Mouse (Mus musculus): ENCODE results near the gene Atp6v1c2.

Gene Atp6v1c2

DNA sequence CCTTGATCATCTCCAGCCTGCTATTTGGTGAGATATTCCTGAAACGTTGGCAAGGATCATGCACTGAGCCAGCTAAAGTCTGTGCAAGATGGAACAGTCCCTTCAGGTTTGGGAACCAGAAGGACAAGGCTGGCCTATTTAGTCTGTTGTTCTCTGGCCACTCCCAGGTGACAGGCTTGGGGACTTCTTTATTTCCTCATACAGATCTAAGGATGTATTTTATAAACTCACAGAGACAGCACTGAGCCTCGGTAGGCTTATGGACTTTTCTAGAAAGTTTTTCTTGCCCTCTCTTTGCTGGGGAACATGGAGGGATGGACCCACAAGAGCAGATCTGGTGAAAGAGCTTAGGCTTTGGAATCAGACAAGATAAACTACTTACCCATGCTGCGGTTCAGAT is at the start of gene Atp6v1c2:
Gene Atp6v1c2 (minus strand): TSS at position 101 of the 400 bp plus-strand sequence.
- DNase-seq (ENCODE audit: low spot score) = no peak

DNA sequence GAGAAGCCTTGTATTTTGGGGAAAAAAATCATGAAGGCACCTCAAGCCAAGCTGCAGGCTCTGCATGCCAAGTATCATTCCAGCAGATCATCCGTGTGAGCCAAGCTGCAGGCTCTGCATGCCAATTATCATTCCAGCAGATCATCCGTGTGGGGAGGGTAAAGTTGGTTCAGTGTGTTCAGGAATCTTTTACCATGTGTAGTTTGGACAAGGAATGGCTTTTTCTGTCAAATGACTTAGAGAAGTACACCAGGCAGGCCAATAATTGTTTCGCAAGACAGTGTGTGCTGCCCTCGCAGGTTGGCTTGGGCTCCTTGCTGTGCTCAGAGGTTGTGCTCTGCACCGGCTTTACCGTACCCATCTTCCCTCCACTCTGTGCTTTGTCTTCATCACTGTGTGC is 47.4 kb upstream of the Atp6v1c2 start:
- DNase-seq (ENCODE audit: low spot score) = no peak

GRCm38 (mm10) chr12:17375243-17375642 is 46.1 kb upstream of the Atp6v1c2 start:
- no peak for DNase-seq (ENCODE audit: low spot score)

DNA sequence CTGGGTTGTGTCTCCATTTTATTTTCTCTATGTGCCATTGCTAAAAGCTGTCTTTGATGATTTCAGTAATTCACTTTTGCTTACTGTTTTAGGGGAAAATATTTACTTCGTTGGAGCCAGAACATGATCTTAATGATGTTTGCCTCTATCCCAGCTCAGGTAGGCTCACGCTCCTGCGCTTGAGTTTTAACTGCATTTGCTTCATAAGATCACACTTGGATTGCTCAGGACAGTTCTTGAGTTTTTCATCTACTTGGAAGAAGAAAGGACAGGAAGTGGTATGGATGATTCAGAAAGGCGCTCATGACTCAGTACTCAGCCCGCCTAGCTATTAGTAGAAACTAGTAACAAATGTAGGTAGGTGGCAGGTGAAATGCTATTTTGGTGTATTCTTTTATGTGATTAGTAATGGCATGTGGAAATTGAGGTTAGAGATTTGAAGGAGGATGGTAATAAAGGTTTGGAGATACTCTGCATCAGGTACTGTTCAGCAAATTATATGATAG is 44.4 kb upstream of the Atp6v1c2 start:
- no peak for DNase-seq (ENCODE audit: low spot score)

GRCm38 (mm10) chr12:17372696-17373095 is 43.5 kb upstream of the Atp6v1c2 start:
- DNase-seq (ENCODE audit: low spot score) = no peak

GRCm38 (mm10) chr12:17371589-17372235 is 42.6 kb upstream of the Atp6v1c2 start:
- no peak for DNase-seq (ENCODE audit: low spot score)

- DNase-seq (ENCODE audit: low spot score) = no peak
Observed at GRCm38 (mm10) chr12:17369551-17370325, 40.6 kb upstream of the Atp6v1c2 start.

DNA sequence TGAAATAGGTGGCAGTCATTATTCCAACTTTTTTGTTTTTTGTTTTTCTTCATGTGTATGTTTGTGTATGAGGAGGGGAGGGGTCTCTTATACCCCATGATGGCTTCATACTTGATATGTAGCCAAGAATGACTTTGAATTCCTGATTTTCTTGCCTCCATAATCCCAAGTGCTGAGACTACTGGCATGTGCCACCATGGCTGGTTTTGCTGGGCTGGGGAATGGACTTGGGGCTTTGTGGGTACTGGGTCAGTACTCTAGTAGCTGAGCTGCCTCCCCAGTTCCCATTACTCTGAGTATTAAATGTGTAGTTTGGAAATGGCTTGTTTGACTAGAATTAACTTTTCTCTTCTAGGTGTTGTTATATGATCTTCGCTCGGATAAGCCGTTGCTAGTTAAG is 40.0 kb upstream of the Atp6v1c2 start:
- DNase-seq (ENCODE audit: low spot score) = no peak

DNA sequence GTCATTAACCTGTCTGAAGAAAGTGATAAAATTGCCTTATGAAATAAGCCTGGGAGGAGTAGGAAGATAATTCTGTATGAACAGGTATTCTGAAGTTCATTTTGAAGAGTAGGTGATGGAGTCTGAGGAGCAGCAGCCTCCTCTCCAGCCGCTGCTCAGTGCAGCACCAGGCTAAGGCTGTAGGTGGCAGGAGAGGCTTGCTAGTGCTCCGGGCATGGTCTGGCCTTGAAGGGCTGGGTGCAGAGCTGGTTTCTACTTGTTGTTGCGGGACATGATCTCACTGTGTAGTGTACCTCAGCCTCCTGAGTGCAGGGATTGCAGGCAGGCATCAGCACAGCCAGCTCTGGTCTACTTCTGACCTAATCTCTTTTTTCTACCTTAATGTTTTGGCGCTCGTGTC is 37.8 kb upstream of the Atp6v1c2 start:
- peak; percentile 56 for DNase-seq (ENCODE audit: low spot score)

- DNase-seq (ENCODE audit: low spot score) = no peak
Observed at GRCm38 (mm10) chr12:17362316-17362715, 33.2 kb upstream of the Atp6v1c2 start.

GRCm38 (mm10) chr12:17360650-17361049 is 31.5 kb upstream of the Atp6v1c2 start:
- no peak for DNase-seq (ENCODE audit: low spot score)

GRCm38 (mm10) chr12:17360104-17360503 is 30.9 kb upstream of the Atp6v1c2 start:
- DNase-seq (ENCODE audit: low spot score) = no peak

DNA sequence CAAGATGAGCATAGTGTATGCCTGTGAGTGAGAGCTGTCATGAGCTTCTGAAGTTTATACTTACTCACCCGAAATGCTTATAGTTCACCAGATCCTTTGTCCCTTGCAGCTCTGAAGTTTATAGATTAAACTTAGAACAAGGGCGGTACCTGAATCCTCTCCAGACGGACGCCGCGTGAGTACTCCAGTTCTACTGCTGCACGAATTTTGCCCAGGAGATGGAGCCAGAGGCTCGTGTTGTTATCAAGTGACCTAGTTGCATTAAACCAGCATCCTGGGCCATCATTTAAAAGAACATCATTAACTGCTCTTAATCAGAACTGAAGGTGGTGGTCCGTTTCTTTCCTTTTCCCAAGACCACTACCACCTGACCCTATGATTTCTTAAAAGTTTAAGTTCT is 29.8 kb upstream of the Atp6v1c2 start:
- DNase-seq (ENCODE audit: low spot score) = peak; percentile 8

DNA sequence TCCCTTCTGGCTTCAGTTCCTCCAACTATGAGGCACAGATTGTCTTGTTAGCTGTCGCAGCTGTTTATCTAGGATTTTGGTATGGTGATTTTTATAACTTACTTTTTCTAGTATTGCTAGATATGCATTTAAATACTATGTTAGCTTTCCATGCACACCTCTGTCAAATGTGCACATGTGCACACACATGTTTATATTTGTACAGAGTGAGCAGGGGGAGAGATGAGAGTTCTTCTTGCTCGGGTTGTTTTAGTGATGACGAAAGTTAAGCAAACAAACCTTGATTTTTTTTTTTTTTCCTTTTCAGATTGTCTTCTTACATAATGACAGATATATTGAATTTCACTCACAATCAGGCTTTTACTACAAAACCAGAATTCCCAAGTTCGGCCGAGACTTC is 28.6 kb upstream of the Atp6v1c2 start:
- no peak for DNase-seq (ENCODE audit: low spot score)

GRCm38 (mm10) chr12:17356853-17357252 is 27.7 kb upstream of the Atp6v1c2 start:
- DNase-seq (ENCODE audit: low spot score) = peak; percentile 34

DNA sequence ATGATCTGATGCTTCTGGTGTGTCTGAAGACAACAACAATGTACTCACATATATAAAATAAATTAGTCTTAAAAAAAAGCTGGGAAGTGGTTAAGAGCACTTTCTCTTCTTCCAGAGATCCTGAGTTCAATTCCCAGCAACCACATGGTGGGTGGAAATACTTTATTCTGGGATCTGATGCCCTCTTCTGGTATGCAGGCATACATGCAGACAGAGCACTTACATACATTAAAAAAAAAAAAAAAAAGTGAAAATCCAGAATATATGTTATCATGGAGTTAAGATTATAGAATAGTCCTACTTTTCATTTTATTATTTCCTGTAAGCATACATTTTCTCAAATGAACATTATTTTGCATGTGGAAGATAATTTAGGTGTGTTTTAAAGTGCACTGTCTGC is 20.9 kb upstream of the Atp6v1c2 start:
- DNase-seq (ENCODE audit: low spot score) = no peak

- DNase-seq (ENCODE audit: low spot score) = peak; percentile 94
Observed at GRCm38 (mm10) chr12:17348048-17349036, 19.2 kb upstream of the Atp6v1c2 start, which contains the start of gene Nol10. TSS of gene Nol10 (plus strand) at chr12:17348458.

DNA sequence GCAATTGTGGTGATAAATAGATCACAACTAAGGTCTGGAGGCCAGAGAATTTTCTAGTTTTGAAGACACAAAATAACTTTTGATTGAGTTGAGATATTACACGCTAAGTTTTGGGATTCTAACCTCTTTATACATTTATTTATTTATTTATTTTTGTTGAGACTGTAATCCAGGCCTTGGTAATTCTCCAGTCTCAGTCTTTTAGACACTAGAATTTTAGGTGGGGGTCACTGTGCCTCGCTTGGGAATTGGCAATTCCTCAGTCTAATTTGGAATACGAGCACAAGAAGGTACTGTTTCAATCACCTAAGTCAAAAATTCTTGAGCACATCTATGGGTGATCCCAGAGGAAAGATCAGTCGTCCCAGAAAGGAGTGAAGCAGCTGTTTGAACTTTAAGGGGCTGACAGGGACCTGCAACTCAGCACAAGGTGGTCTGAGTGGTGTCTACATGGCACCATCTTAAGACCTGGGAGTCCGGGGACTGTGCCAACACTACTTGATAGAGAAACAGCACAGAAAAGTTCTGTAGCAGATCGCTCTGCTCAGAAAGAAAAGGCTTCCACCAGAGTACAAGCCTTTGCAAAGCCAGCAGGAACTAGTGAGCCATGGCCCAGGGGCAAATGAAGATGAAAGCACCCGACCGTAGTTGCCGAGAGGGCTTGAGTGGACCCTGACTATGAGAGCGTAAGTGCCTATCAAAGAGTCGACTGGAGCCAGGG is 18.3 kb upstream of the Atp6v1c2 start:
- no peak for DNase-seq (ENCODE audit: low spot score)

GRCm38 (mm10) chr12:17339114-17339905 is 10.2 kb upstream of the Atp6v1c2 start:
- DNase-seq (ENCODE audit: low spot score) = no peak

- DNase-seq (ENCODE audit: low spot score) = no peak
Observed at GRCm38 (mm10) chr12:17338338-17338737, 9.2 kb upstream of the Atp6v1c2 start.

- DNase-seq (ENCODE audit: low spot score) = no peak
Observed at GRCm38 (mm10) chr12:17333459-17333858, 4.3 kb upstream of the Atp6v1c2 start.

All from retina, embryonic 14.5 days (tissue).